Mouse (Mus musculus) C2C12 (cell line): Measurements from ENCODE around the gene Tnfsf10.

Experiments used
- CEBPB ChIP-seq: IDR thresholded peaks from one replicate; pipeline ENCODE4 v1.6.1; 2011; ENCODE audit warnings: low read depth, mild to moderate bottlenecking, control low read depth, moderate library complexity
- CTCF ChIP-seq: IDR thresholded peaks from one replicate; pipeline ENCODE4 v1.5.1; 2011; ENCODE audit not compliant: control insufficient read depth, insufficient read depth, insufficient read length

- TF ChIP-seq CTCF (no peak), CEBPB (no peak)
Measured at GRCm38 (mm10) chr3:27267887-27268286, 48.9 kb upstream of the Tnfsf10 start.
